Mouse (Mus musculus): ENCODE data around the gene Lrrc75b. TPM values are rescaled to one million over a fixed set of nuclear protein-coding genes. Genes with fewer than 3 reads are reported as not detected.
"Not testable (repeated sequence)": the region's sequence is repeated elsewhere in the genome, so short reads cannot be mapped to it uniquely, and the experiment has no call there.

Gene Lrrc75b
- polyA plus RNA-seq, 1 experiment from 2014 or later: 1.5 TPM

DNA sequence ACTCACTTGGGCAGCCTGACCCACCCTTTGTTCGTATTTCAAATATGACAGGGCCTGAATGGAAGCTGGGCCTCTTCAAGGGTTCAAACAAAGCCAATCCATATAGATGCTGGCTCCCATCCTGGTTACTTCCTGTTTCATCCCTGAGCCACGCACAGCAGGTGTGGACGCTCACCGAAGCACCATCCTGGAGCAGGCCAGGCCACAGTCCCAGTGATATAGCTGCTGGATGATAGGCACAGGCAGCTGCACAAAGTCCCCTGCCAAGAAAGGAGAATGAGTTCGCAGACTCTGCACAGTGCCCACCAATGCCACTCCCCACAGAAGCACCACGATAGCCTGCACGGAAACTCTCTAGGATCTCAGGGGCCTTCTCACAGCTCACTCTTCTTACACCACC lies 48.2 kb downstream of the Lrrc75b start:
- no peak for ATAC-seq (ENCODE audit: low FRiP score, low read depth)
- Histone ChIP-seq H3K4me1 (peaks cover 13% of the 10 kb centered on the region), H3K36me3 (peaks cover 59% of the 10 kb centered on the region), H3K9me3 (no peaks in the 10 kb centered on the region), H3K4me2 (replicated peaks) (no peak overlapping the region), H3K4me3 (no peak overlapping the region), H3K27ac (no peak overlapping the region), H3K9ac (no peak overlapping the region), H3K27me3 (no peaks in the 10 kb centered on the region)
- 90% methylated on average over 7 of the region's 7 CpGs for WGBS

DNA sequence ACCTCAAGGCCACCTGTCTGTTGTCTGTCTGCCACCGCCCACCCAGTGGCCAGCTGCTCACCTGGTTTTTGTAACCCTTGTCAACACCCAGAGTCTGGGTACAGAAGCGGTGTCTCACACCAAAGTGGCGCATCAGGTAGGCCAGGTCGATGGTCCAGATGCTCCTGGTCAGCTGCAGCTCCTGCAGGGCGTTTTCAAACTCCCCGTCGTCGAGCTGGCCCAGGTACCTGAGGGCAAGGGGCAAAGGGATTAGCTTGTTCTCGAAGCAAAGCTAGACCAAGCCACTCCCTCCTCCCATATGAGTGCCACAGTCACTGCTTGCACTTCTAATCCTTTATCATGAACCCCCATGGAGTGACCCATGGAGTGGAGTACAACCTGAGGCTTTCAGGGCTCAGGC lies 49.1 kb downstream of the Lrrc75b start:
- H3K9ac ChIP-seq: no peak overlapping the region
- H3K36me3 ChIP-seq: peaks cover 67% of the 10 kb centered on the region
- peaks cover 7% of the 10 kb centered on the region for H3K4me1 ChIP-seq
- H3K4me3 ChIP-seq: no peak overlapping the region
- WGBS: 81% methylated on average over 9 of the region's 9 CpGs
- no peak overlapping the region for H3K27ac ChIP-seq
- H3K27me3 ChIP-seq: no peaks in the 10 kb centered on the region
- H3K4me2 ChIP-seq (replicated peaks): no peak overlapping the region
- no peaks in the 10 kb centered on the region for H3K9me3 ChIP-seq
- no peak for ATAC-seq (ENCODE audit: low FRiP score, low read depth)

DNA sequence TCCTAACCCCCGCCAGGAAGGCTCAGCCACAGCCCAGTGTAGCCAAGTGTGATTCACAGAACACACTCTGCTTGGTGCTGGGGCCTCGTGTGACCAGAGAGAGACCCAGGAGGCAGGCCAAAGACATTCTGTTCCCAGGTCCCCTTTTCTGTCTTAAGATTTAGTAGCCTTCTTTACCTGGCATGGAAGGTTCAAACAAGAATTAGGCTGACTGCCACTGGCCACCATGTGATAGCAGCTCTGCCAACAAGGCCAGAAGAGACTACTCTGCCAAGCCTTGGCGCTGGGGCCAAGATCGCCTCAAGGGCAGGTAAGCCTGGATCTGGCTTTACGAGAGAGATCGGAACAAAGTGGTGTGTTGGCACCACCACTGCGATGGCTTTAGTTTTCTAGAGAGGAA lies 49.7 kb downstream of the Lrrc75b start:
- H3K36me3 ChIP-seq: peaks cover 68% of the 10 kb centered on the region
- no peaks in the 10 kb centered on the region for H3K27me3 ChIP-seq
- peaks cover under 1% of the 10 kb centered on the region; the same call in 1 of the 2 replicates for H3K4me1 ChIP-seq
- 91% methylated on average over 7 of the region's 7 CpGs for WGBS
- H3K9me3 ChIP-seq: no peaks in the 10 kb centered on the region
- H3K9ac ChIP-seq: no peak overlapping the region
- no peak overlapping the region for H3K4me2 ChIP-seq (replicated peaks)
- ATAC-seq (ENCODE audit: low FRiP score, low read depth): no peak
- no peak overlapping the region for H3K4me3 ChIP-seq
- no peak overlapping the region for H3K27ac ChIP-seq

DNA sequence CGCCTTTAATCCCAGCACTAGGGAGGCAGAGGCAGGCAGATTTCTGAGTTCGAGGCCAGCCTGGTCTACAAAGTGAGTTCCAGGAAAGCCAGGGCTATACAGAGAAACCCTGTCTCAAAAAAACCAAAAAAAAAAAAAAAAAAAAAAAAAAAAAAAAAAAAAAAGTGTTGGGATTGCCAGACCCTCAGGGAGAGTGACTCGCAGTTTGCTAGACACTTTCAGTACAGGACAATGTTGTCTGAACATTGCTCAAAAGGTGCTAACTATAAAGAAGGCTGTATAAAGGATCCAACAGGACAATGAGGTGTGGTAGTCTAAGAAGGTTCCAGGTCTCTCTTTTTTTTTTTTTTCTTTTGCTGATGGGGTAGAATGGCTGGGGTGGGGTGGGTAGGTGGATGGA lies 54.2 kb downstream of the Lrrc75b start:
- H3K9ac ChIP-seq; H3K4me3 ChIP-seq; H3K9me3 ChIP-seq; H3K4me1 ChIP-seq; H3K4me2 ChIP-seq (replicated peaks); ATAC-seq (ENCODE audit: low FRiP score, low read depth); H3K27me3 ChIP-seq; H3K27ac ChIP-seq: not testable (repeated sequence)
- peaks cover 52% of the 10 kb centered on the region for H3K36me3 ChIP-seq
- 91% methylated on average over 3 of the region's 3 CpGs for WGBS

DNA sequence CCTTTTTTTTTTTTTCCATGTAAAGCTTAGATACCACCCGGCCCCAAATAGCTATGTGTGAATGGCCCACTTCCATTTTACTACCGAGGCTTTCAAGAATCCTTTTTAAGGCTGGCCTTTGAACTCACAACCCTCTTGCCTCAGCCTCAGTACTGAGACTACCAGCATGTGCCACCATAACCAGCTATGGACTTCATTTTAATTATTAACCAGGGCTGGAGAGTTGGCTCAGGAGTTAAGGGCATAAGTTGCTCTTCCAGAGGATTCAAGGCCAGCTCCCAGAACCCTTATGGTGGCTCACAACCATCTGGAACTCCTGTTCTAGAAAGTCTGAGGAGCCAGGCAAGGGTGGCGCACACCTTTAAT lies 55.0 kb downstream of the Lrrc75b start:
- Histone ChIP-seq H3K4me1 (no peaks in the 10 kb centered on the region), H3K36me3 (peaks cover 44% of the 10 kb centered on the region), H3K27me3 (no peaks in the 10 kb centered on the region), H3K9ac (no peak overlapping the region), H3K9me3 (no peaks in the 10 kb centered on the region), H3K4me2 (replicated peaks) (no peak overlapping the region), H3K4me3 (no peak overlapping the region), H3K27ac (no peak overlapping the region)
- no peak for ATAC-seq (ENCODE audit: low FRiP score, low read depth)
- WGBS: 64% methylated on average over 3 of the region's 3 CpGs

DNA sequence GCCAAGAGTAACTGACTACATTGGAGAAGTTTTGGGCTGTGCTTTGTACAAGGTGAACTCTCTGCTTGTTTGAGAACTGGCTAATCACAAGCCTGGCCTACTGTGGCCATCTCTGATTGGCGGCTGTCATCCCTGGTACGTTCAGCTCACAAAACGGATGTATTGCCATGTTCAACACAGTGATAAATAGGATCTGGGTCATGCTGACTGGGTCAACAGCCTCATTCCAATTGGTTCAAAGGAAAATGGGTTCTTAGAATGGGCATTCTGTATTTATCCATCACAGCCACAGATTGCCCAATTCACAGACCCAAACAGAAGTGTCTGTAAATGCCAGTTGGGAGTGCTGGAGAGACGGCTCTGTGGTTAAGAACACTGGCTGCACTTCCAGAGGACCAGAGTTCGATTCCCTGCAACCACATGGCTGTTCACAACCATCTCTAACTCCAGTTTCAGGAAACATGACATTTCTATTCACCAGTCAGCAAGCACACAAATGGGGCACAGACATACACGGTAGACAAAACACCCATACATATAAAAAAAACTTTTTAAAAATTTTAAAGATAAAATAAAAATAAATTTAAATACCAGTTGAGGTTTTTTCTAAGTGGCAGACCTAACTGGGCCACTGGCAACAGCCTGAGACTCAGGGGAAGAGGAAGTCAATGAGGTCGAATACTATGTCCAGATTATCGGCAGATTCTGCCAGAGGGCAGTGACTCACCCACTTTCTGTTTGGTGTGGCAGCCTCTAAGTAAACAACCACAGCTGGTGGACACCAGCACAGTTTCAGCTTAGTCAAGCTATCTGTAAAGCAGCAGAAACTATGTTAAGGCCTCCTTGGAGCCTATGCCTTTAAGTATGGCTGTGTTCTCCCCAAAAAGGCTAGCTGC lies 55.6 kb downstream of the Lrrc75b start:
- H3K4me3 ChIP-seq: no peak overlapping the region
- H3K4me1 ChIP-seq: no peaks in the 10 kb centered on the region
- H3K27me3 ChIP-seq: no peaks in the 10 kb centered on the region
- H3K36me3 ChIP-seq: peaks cover 37% of the 10 kb centered on the region
- H3K9me3 ChIP-seq: no peaks in the 10 kb centered on the region
- H3K4me2 ChIP-seq (replicated peaks): no peak overlapping the region
- WGBS: 85% methylated on average over 8 of the region's 8 CpGs
- ATAC-seq (ENCODE audit: low FRiP score, low read depth): no peak
- H3K9ac ChIP-seq: no peak overlapping the region
- no peak overlapping the region for H3K27ac ChIP-seq

DNA sequence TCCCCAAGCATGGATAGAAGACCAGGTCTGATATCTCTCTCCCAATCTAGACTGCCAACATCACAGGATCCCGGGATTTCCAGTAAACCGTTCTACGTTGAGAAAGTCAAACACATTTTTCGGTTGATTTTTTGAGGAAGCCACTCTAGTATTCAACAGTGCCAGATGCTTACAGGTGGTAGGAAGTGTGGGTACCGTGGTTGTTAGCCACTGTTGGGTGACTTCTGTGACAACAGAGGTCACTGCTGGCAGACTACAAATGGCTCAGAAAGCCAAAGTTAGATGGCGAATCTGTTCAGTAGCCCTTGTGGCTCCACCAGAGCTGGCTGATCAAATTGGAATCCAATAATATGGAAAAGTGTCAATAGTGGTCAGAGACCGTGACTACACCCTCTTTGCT lies 56.4 kb downstream of the Lrrc75b start:
- H3K27me3 ChIP-seq: no peaks in the 10 kb centered on the region
- no peak overlapping the region for H3K27ac ChIP-seq
- no peak for ATAC-seq (ENCODE audit: low FRiP score, low read depth)
- no peak overlapping the region for H3K4me3 ChIP-seq
- H3K9me3 ChIP-seq: no peaks in the 10 kb centered on the region
- no peak overlapping the region for H3K9ac ChIP-seq
- no peak overlapping the region for H3K4me2 ChIP-seq (replicated peaks)
- 94% methylated on average over 7 of the region's 7 CpGs for WGBS
- no peaks in the 10 kb centered on the region for H3K4me1 ChIP-seq
- peaks cover 29% of the 10 kb centered on the region for H3K36me3 ChIP-seq

DNA sequence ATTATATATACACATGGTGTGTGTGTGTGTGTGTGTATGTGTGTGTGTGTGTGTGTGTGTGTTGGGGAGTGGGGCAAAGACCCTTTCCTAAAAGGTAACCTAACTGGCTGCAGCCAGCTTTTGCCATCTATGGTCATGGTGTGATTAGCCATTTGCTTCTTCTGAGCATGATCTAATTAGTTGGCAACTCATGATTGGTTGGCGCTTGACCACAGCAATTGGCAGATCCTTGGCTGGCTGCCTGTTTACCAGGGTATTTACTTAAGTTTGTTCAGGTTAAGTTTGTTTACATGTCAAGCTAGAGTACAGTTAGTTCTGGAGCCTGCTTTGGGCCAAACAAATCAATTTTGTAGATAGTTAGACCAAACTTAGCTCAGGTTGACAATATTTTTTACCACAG lies 58.5 kb downstream of the Lrrc75b start:
- no peaks in the 10 kb centered on the region for H3K27me3 ChIP-seq
- no peak for ATAC-seq (ENCODE audit: low FRiP score, low read depth)
- no peak overlapping the region for H3K4me3 ChIP-seq
- no peak overlapping the region for H3K27ac ChIP-seq
- no peak overlapping the region for H3K9ac ChIP-seq
- no peaks in the 10 kb centered on the region for H3K9me3 ChIP-seq
- no peaks in the 10 kb centered on the region for H3K4me1 ChIP-seq
- WGBS: 96% methylated on average over 1 of the region's 1 CpGs
- peaks cover 9% of the 10 kb centered on the region for H3K36me3 ChIP-seq
- no peak overlapping the region for H3K4me2 ChIP-seq (replicated peaks)

DNA sequence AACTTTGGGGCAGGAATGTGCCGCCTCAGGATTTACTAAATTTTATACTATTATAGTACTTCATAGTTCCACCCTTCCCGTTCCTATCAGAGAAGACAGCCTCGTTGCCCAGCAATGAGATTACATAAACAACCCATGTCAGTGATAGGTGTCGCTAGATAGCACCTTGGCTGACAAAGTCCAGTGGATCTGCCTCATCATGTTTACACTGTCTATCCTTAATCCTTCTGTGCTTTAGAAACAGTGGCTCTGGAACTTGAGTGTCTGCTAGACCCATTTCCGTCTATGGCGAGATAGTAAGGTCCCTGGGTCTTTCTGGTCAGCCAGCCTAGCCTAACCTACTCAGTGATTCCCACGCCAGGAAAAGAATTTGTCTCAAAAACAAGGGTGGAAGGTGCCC lies 59.8 kb downstream of the Lrrc75b start:
- no peak overlapping the region for H3K9ac ChIP-seq
- H3K36me3 ChIP-seq: 0 out of 2 replicates have a peak, but pooled peaks cover 3% of the 10 kb centered on the region
- no peak overlapping the region for H3K4me3 ChIP-seq
- WGBS: 62% methylated on average over 7 of the region's 7 CpGs
- H3K27me3 ChIP-seq: no peaks in the 10 kb centered on the region
- no peaks in the 10 kb centered on the region for H3K4me1 ChIP-seq
- H3K4me2 ChIP-seq (replicated peaks): no peak overlapping the region
- ATAC-seq (ENCODE audit: low FRiP score, low read depth): no peak
- no peak overlapping the region for H3K27ac ChIP-seq
- H3K9me3 ChIP-seq: no peaks in the 10 kb centered on the region

Other genes with a start within 250 kb of the Lrrc75b start
- 2.2 and 2.6 TPM in 2 replicates for gene Adora2a, start 243.5 kb downstream of the Lrrc75b start, polyA plus RNA-seq (2015; fragmentation: Nextera tagmentation; extraction: Ambion mirVana)
- gene Upb1, start 159.2 kb downstream of the Lrrc75b start, polyA plus RNA-seq (2015; fragmentation: Nextera tagmentation; extraction: Ambion mirVana): 0.57 and 0.67 TPM in 2 replicates
- gene Snrpd3, start 42.8 kb downstream of the Lrrc75b start, polyA plus RNA-seq (2015; fragmentation: Nextera tagmentation; extraction: Ambion mirVana): 192 and 209 TPM in 2 replicates
- 29.2 and 30.2 TPM in 2 replicates for gene Gucd1, start 42.4 kb downstream of the Lrrc75b start, polyA plus RNA-seq (2015; fragmentation: Nextera tagmentation; extraction: Ambion mirVana)
- 0.57 and 0.75 TPM in 2 replicates for gene Ggt1, start 1.3 kb upstream of the Lrrc75b start, polyA plus RNA-seq (2015; fragmentation: Nextera tagmentation; extraction: Ambion mirVana)
- gene Ggt5, start 29.0 kb upstream of the Lrrc75b start, polyA plus RNA-seq (2015; fragmentation: Nextera tagmentation; extraction: Ambion mirVana): 1.3 and 1.7 TPM in 2 replicates
- gene Susd2, start 83.7 kb upstream of the Lrrc75b start, polyA plus RNA-seq (2015; fragmentation: Nextera tagmentation; extraction: Ambion mirVana): 3.1 TPM in 2 replicates
- 30.9 and 32.5 TPM in 2 replicates for gene Cabin1, start 204.0 kb upstream of the Lrrc75b start, polyA plus RNA-seq (2015; fragmentation: Nextera tagmentation; extraction: Ambion mirVana)
- 92.4 and 95.9 TPM in 2 replicates for gene Ddt, start 213.1 kb upstream of the Lrrc75b start, polyA plus RNA-seq (2015; fragmentation: Nextera tagmentation; extraction: Ambion mirVana)
- gene Gm20441, start 220.6 kb upstream of the Lrrc75b start, polyA plus RNA-seq (2015; fragmentation: Nextera tagmentation; extraction: Ambion mirVana): 0.86 TPM in 1 of 2 replicates, not detected in the other
- 19.6 and 21.5 TPM in 2 replicates for gene Gstt3, start 221.1 kb upstream of the Lrrc75b start, polyA plus RNA-seq (2015; fragmentation: Nextera tagmentation; extraction: Ambion mirVana)
- 14.9 and 16.3 TPM in 2 replicates for gene Gstt1, start 238.3 kb upstream of the Lrrc75b start, polyA plus RNA-seq (2015; fragmentation: Nextera tagmentation; extraction: Ambion mirVana)

Data from limb, embryonic 13.5 days (tissue).